9 mouse cellular contexts compared by ENCODE assay signal in the genomic region with DNA sequence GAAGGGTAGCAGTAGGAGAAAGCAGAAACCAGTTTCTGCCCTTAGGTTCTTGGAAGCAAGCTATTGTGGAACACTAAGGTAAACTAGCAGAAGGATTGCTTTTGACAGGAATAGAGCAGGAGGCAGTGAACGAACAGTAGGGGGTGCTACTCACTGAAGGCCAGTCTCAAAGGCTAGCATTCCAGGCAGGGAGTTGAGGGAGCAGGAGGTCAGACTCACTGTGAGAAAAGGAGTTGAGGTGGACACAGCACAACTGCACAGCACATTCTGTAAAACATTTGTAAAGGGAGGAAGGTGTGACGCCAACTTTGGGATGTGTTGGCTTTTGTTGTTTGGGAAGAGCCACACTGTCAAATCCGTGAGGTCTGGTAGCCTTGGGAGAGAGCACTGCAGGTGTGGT. TPM values are rescaled to one million over a fixed set of nuclear protein-coding genes. Genes with fewer than 3 reads are reported as not detected.
DNase-seq lines count a peak whose midpoint lies in the region; ATAC-seq and TF ChIP-seq lines count a peak whose summit lies in the region.
"Had no signal": no experiment of that assay in that cellular context is flagged by ENCODE, and none has a peak within 500 bp of the region (broad histone marks: within the 10 kb centered on the region; RNA-seq: fewer than 3 reads in every experiment).

No protein-coding gene starts in this region.

- DNase-seq in layer of hippocampus, adult 11-12 months (ENCODE audit: low spot score): peak; percentile 41
- DNase-seq in layer of hippocampus, adult 9-10 months (ENCODE audit: low spot score): no peak
- peak; percentile 48 for DNase-seq in ES-E14 (ENCODE audit: low read depth, low spot score)
- DNase-seq in cerebellum, adult 2 months: peak; percentile 78 to 85
- DNase-seq in heart, adult 18-20 months: peak; percentile 86
- peak; percentile 91 for DNase-seq in kidney, postnatal 0 days (ENCODE audit: low spot score)
- peak; percentile 91 for DNase-seq in lung, postnatal 36 days
- DNase-seq in c-Kit-positive CD71-positive TER-119-positive erythroid progenitor cells, embryonic 14.5 days (ENCODE audit: low spot score): no peak

- 7% methylated on average over 3 of the region's 3 CpGs for WGBS in cerebellum, adult 2 months
- WGBS in kidney, postnatal 0 days: 45% methylated on average over 3 of the region's 3 CpGs

- H3K27ac ChIP-seq in ES-E14 (ENCODE audit: insufficient read depth, low read depth, low read length, poor library complexity, severe bottlenecking): no peak overlapping the region
- H3K27ac ChIP-seq in cerebellum, adult 2 months (ENCODE audit: insufficient read depth, low read length): peak overlapping the region; percentile 12; the same call in 1 of the 2 replicates
- H3K27ac ChIP-seq in kidney, postnatal 0 days: no peak overlapping the region
- H3K27ac ChIP-seq: limb, embryonic 13.5 days had no signal

- peak overlapping the region; percentile 42 for H3K4me2 ChIP-seq in kidney, postnatal 0 days (ENCODE audit: low read length)
- H3K4me2 ChIP-seq: limb, embryonic 13.5 days had no signal

- no peak overlapping the region for H3K9ac ChIP-seq in ES-E14 (ENCODE audit: insufficient read depth, low read depth, low read length, poor library complexity, severe bottlenecking)
- no peak overlapping the region for H3K9ac ChIP-seq in kidney, postnatal 0 days (ENCODE audit: low read depth, low read length)
- H3K9ac ChIP-seq: limb, embryonic 13.5 days had no signal

- peak; percentile 85 for TF ChIP-seq CTCF in cerebellum, adult 2 months (IDR thresholded peaks at IDR 0.05; ENCODE audit: borderline replicate concordance, insufficient read depth, low read depth, low read length)
- peak; percentile 89 for TF ChIP-seq CTCF in kidney, postnatal 0 days (IDR thresholded peaks at IDR 0.05; ENCODE audit: low read depth)

- in situ Hi-C loops in ES-E14 (cut with MboI; ENCODE audit: low sequenced_read_pairs in 2 of 2, unreplicated experiment in 2 of 2): no loop called here

- no peaks in the 10 kb centered on the region for H3K27me3 ChIP-seq in cerebellum, adult 2 months (ENCODE audit: control insufficient read depth, insufficient read depth, low read length)
- no peaks in the 10 kb centered on the region for H3K27me3 ChIP-seq in kidney, postnatal 0 days (ENCODE audit: insufficient read depth, low read length)
- H3K27me3 ChIP-seq: limb, embryonic 13.5 days had no signal

- peak; percentile 36; the same call in 1 of the 2 replicates for TF ChIP-seq POLR2A in cerebellum, adult 2 months (IDR thresholded peaks at IDR 0.05; ENCODE audit: borderline replicate concordance, insufficient read depth, low read length)

- H3K36me3 ChIP-seq in ES-E14 (ENCODE audit: control insufficient read depth, insufficient read depth, low read length, poor library complexity, severe bottlenecking): no peaks in the 10 kb centered on the region
- no peaks in the 10 kb centered on the region; the same call in 1 of the 2 replicates for H3K36me3 ChIP-seq in kidney, postnatal 0 days (ENCODE audit: insufficient read depth, low read length)
- H3K36me3 ChIP-seq: limb, embryonic 13.5 days had no signal

- no peak overlapping the region for H3K4me3 ChIP-seq in ES-E14 (ENCODE audit: insufficient read depth in 1 of 2, low read depth in 1 of 2, low read length in 2 of 2, poor library complexity in 1 of 2, severe bottlenecking in 1 of 2)
- H3K4me3 ChIP-seq in cerebellum, adult 2 months (replicated peaks; ENCODE audit: insufficient read depth, low read depth, low read length): peak overlapping the region; percentile 72
- H3K4me3 ChIP-seq in kidney, postnatal 0 days (replicated peaks; ENCODE audit: low read depth, low read length): no peak overlapping the region
- H3K4me3 ChIP-seq: limb, embryonic 13.5 days had no signal

- H3K9me3 ChIP-seq in ES-E14 (ENCODE audit: control insufficient read depth, insufficient read depth, low read depth, low read length): no peaks in the 10 kb centered on the region
- H3K9me3 ChIP-seq in kidney, postnatal 0 days (replicated peaks; ENCODE audit: low read length): no peaks in the 10 kb centered on the region
- H3K9me3 ChIP-seq: limb, embryonic 13.5 days had no signal

- no peaks in the 10 kb centered on the region; a peak in 1 of 4 replicates for H3K4me1 ChIP-seq in ES-E14 (ENCODE audit: control insufficient read depth in 2 of 2, insufficient read depth in 2 of 2, low read length in 2 of 2, poor library complexity in 1 of 2)
- H3K4me1 ChIP-seq in cerebellum, adult 2 months (ENCODE audit: control insufficient read depth, insufficient read depth, low read length): peaks cover 23% of the 10 kb centered on the region; the same call in 1 of the 2 replicates
- H3K4me1 ChIP-seq in kidney, postnatal 0 days (replicated peaks; ENCODE audit: insufficient read depth, low read length): 0 out of 2 replicates have a peak, but pooled peaks cover 11% of the 10 kb centered on the region

- ATAC-seq in kidney, postnatal 0 days (replicated peaks; ENCODE audit: low FRiP score, low read depth): no peak

TF ChIP-seq in ES-E14, 5 proteins besides CTCF, POLR2A, EP300 and RAD21:
- no peak for TF ChIP-seq CHD2 (IDR thresholded peaks at IDR 0.05; ENCODE audit: low read depth, low read length)
- no peak for TF ChIP-seq HCFC1 (IDR thresholded peaks at IDR 0.05; ENCODE audit: borderline replicate concordance, insufficient read depth, low read length)
- no peak for TF ChIP-seq MAFK (IDR thresholded peaks at IDR 0.05; ENCODE audit: insufficient read depth, low read depth, low read length)
- TF ChIP-seq ZC3H11A (IDR thresholded peaks at IDR 0.05; ENCODE audit: borderline replicate concordance, low read depth, low read length): no peak
- TF ChIP-seq ZNF384 (IDR thresholded peaks at IDR 0.05; ENCODE audit: low read depth, low read length): no peak

RNA-seq across cellular contexts. Expression of gene Snrk, which starts 3.0 kb away (rescaled TPM):
- 6.8 and 10.0 TPM in 2 replicates for total RNA-seq in ES-E14 (2012; rRNA removed)
- polyA plus RNA-seq in cerebellum, adult 2 months (2012; rRNA removed): 323 and 380 TPM in 2 replicates
- 100 to 1,000 TPM; 163 to 170 TPM for total RNA-seq in heart, adult 18-20 months (2021)
- polyA plus RNA-seq in kidney, postnatal 0 days (2015; fragmentation: Nextera tagmentation; extraction: Ambion mirVana): 51.3 and 51.6 TPM in 2 replicates

Comparison
In these comparisons a context has a peak if more than half of its experiments do, and no peak if none do; other contexts are left out.
1. DNase-seq: peak in layer of hippocampus, adult 11-12 months (single experiment), ES-E14 (single experiment), cerebellum, adult 2 months (2 of 2), heart, adult 18-20 months (2 of 2), kidney, postnatal 0 days (single experiment) and lung, postnatal 36 days (single experiment); none in layer of hippocampus, adult 9-10 months (single experiment) and c-Kit-positive CD71-positive TER-119-positive erythroid progenitor cells, embryonic 14.5 days (single experiment).
2. RNA of gene Snrk, which starts 3.0 kb away (total RNA-seq): 163 to 170 TPM in heart, adult 18-20 months; 6.8 to 10.0 TPM in ES-E14; every median in the first group is over 10 times any median in the second.